ENCODE assay signal across 8 mouse cellular contexts in the genomic region with DNA sequence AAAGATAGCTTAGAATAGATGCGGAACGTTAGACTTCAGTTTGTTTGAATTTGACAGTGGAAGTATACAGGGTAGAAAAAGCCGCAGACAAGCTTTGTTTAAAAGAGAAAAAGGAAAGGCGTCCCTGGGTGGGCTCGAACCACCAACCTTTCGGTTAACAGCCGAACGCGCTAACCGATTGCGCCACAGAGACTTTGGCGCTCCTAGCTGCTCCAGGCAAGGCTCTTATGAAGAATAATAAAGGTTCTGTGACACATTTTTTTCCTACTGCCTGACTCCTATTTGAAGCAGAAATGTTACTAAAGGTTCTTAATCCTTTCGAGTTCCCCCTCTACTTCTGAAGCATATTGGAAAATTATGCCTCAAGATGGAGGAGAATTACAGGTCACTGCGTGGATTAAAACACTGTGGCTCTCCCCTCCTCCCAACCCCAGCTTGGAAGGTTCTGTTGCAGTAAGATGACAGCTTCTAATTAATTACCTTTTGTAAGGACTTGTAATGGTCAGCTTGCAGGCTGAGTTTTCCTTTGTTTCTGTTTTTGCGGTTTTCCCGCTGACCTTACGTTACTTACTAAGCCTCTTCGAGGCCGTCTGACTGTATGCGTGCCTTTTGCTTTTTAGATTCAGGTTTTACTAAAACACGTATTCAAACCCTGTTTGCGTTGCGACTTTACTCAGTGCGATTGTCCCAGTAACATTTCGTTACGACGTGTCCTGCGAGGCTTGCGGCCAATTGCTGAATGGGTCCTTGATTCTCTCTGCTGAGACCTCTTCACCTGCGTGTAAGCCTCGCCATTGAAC.
DNase-seq lines count a peak whose midpoint lies in the region; ATAC-seq and TF ChIP-seq lines count a peak whose summit lies in the region.

No protein-coding gene starts in this region.

- no peaks in the 10 kb centered on the region for H3K9me3 ChIP-seq in limb, embryonic 13.5 days
- no peaks in the 10 kb centered on the region for H3K9me3 ChIP-seq in midbrain, embryonic 15.5 days

- H3K79me3 ChIP-seq in C2C12 (ENCODE audit: low read depth): no peaks in the 10 kb centered on the region

- H3K9ac ChIP-seq in limb, embryonic 13.5 days: peak overlapping the region; percentile 62
- peak overlapping the region; percentile 46 for H3K9ac ChIP-seq in midbrain, embryonic 15.5 days

- ATAC-seq in limb, embryonic 13.5 days (ENCODE audit: low FRiP score, low read depth): peak; percentile 79
- ATAC-seq in midbrain, embryonic 15.5 days (replicated peaks): peak; percentile 93

- H3K27ac ChIP-seq in bone marrow macrophage, adult 2 months (ENCODE audit: insufficient read depth, low read depth, low read length): 0 out of 2 replicates have a peak overlapping the region, but pooled peaks have one; percentile 20
- H3K27ac ChIP-seq in embryonic fibroblast, embryonic 13.5 days (ENCODE audit: insufficient read depth, low read length): peak overlapping the region; percentile 35; the same call in 1 of the 2 replicates
- H3K27ac ChIP-seq in limb, embryonic 13.5 days: peak overlapping the region; percentile 73
- H3K27ac ChIP-seq in midbrain, embryonic 15.5 days: peak overlapping the region; percentile 66

- peak overlapping the region; percentile 39 for H3K4me3 ChIP-seq in C2C12 (ENCODE audit: insufficient read depth, poor library complexity, severe bottlenecking)
- H3K4me3 ChIP-seq in bone marrow macrophage, adult 2 months (ENCODE audit: insufficient read depth, low read length): peak overlapping the region; percentile 84
- H3K4me3 ChIP-seq in embryonic fibroblast, embryonic 13.5 days (ENCODE audit: insufficient read depth, low read length): peak overlapping the region; percentile 87
- H3K4me3 ChIP-seq in limb, embryonic 13.5 days: peak overlapping the region; percentile 56
- peak overlapping the region; percentile 65 for H3K4me3 ChIP-seq in midbrain, embryonic 15.5 days

- peak overlapping the region; percentile 60 for H3K4me2 ChIP-seq in limb, embryonic 13.5 days (replicated peaks)
- H3K4me2 ChIP-seq in midbrain, embryonic 15.5 days: peak overlapping the region; percentile 70

- no peaks in the 10 kb centered on the region for H3K36me3 ChIP-seq in C2C12 (ENCODE audit: control insufficient read depth, insufficient read depth)
- H3K36me3 ChIP-seq in limb, embryonic 13.5 days: no peaks in the 10 kb centered on the region
- no peaks in the 10 kb centered on the region for H3K36me3 ChIP-seq in midbrain, embryonic 15.5 days (replicated peaks)

- H3K4me1 ChIP-seq in bone marrow macrophage, adult 2 months (ENCODE audit: control insufficient read depth, insufficient read depth, low read length): peaks cover 5% of the 10 kb centered on the region
- H3K4me1 ChIP-seq in embryonic fibroblast, embryonic 13.5 days (ENCODE audit: control insufficient read depth, insufficient read depth, low read length): no peaks in the 10 kb centered on the region
- H3K4me1 ChIP-seq in limb, embryonic 13.5 days: no peaks in the 10 kb centered on the region
- no peaks in the 10 kb centered on the region for H3K4me1 ChIP-seq in midbrain, embryonic 15.5 days

- H3ac ChIP-seq in C2C12 (ENCODE audit: control insufficient read depth, insufficient read length, low read depth): peak overlapping the region; percentile 56

- no peaks in the 10 kb centered on the region for H3K27me3 ChIP-seq in C2C12 (ENCODE audit: control insufficient read depth, insufficient read depth, insufficient read length)
- peaks cover 5% of the 10 kb centered on the region; the same call in 1 of the 2 replicates for H3K27me3 ChIP-seq in limb, embryonic 13.5 days
- no peaks in the 10 kb centered on the region; the same call in 1 of the 2 replicates for H3K27me3 ChIP-seq in midbrain, embryonic 15.5 days (replicated peaks)

- DNase-seq in heart, adult 9 months (ENCODE audit: low spot score in 2 of 2): peak; percentile 66 to 89
- peak; percentile 87 for DNase-seq in kidney, adult 9 months
- DNase-seq in spleen, postnatal 10 days (ENCODE audit: low spot score in 2 of 2): peak; percentile 67 to 80

- no peak for TF ChIP-seq CTCF in C2C12 (IDR thresholded peaks at IDR 0.05; ENCODE audit: control insufficient read depth, insufficient read depth, insufficient read length)
- TF ChIP-seq CTCF in bone marrow macrophage, adult 2 months (IDR thresholded peaks at IDR 0.05; ENCODE audit: low read depth, low read length): no peak
- TF ChIP-seq CTCF in embryonic fibroblast, embryonic 13.5 days (IDR thresholded peaks at IDR 0.05; ENCODE audit: borderline replicate concordance, insufficient read depth, low read length): no peak

- no peak for TF ChIP-seq POLR2A in bone marrow macrophage, adult 2 months (IDR thresholded peaks at IDR 0.05; ENCODE audit: borderline replicate concordance, low read depth, low read length)
- no peak for TF ChIP-seq POLR2A in embryonic fibroblast, embryonic 13.5 days (IDR thresholded peaks at IDR 0.05; ENCODE audit: low read depth, low read length)

- under 1% methylated on average over 31 of the region's 31 CpGs for WGBS in limb, embryonic 13.5 days
- 2% methylated on average over 31 of the region's 31 CpGs for WGBS in midbrain, embryonic 15.5 days

- no peaks in the 10 kb centered on the region for H3K79me2 ChIP-seq in C2C12 (ENCODE audit: control insufficient read depth, insufficient read depth)

TF ChIP-seq in C2C12, 6 proteins besides CTCF, POLR2A, EP300 and RAD21:
- TF ChIP-seq MYOD1 (IDR thresholded peaks at IDR 0.05; ENCODE audit: control insufficient read depth, insufficient read length, low read depth) (no peak), CEBPB (IDR thresholded peaks at IDR 0.05; ENCODE audit: low read depth) (peak; percentile 53)

Comparison
In these comparisons a context has a peak if more than half of its experiments do, and no peak if none do; other contexts are left out.
1. Peak in every context shown above with its lines: DNase-seq, ATAC-seq, H3K4me3 ChIP-seq and H3K27ac ChIP-seq.
2. H3K27ac ChIP-seq: peak in every context shown above with its lines; median percentile 73 in limb, embryonic 13.5 days; 66 in midbrain, embryonic 15.5 days; 35 in embryonic fibroblast, embryonic 13.5 days; 20 in bone marrow macrophage, adult 2 months.